ENCODE assay signal across 10 mouse cellular contexts in the genomic region with DNA sequence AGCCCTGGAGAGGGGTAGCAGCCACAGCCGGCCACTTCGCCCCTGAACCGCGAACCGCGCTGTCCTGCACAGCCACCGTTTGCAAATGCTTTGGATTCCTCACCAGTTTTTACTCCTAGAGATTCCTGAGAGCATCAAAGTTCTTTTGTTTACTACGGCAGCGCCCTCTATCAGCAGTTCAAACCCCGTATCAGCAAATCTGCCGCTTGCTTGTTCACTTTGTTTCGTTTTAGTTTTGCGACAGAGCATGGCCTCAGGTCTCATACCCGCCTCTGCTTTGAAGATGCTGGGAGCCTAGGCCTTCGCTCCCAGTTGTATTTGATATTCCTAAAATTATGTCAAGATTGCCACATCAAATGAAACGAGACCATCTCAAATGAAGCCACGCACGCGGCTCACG. TPM values are rescaled to one million over a fixed set of nuclear protein-coding genes. Genes with fewer than 3 reads are reported as not detected.
DNase-seq lines count a peak whose midpoint lies in the region; ATAC-seq lines count a peak whose summit lies in the region.
"Had no signal": no experiment of that assay in that cellular context is flagged by ENCODE, and none has a peak within 500 bp of the region (broad histone marks: within the 10 kb centered on the region; RNA-seq: fewer than 3 reads in every experiment).

No protein-coding gene starts in this region.

- H3K4me3 ChIP-seq in heart, embryonic 10.5 days: peak overlapping the region; percentile 43
- peak overlapping the region; percentile 21 for H3K4me3 ChIP-seq in intestine, embryonic 15.5 days (replicated peaks)
- H3K4me3 ChIP-seq: myocyte had no signal

- peak overlapping the region; percentile 31; the same call in 1 of the 2 replicates for H3K4me2 ChIP-seq in intestine, embryonic 15.5 days (replicated peaks)

- H3K27ac ChIP-seq in heart, embryonic 10.5 days: peak overlapping the region; percentile 64
- no peak overlapping the region for H3K27ac ChIP-seq in intestine, embryonic 15.5 days

- H3K9me3 ChIP-seq in heart, embryonic 10.5 days: no peaks in the 10 kb centered on the region
- no peaks in the 10 kb centered on the region for H3K9me3 ChIP-seq in intestine, embryonic 15.5 days

- 21% methylated on average over 20 of the region's 20 CpGs for WGBS in heart, embryonic 10.5 days
- 51% methylated on average over 20 of the region's 20 CpGs for WGBS in intestine, embryonic 15.5 days

- no peak overlapping the region for H3K9ac ChIP-seq in intestine, embryonic 15.5 days

- H3K36me3 ChIP-seq in heart, embryonic 10.5 days: no peaks in the 10 kb centered on the region
- no peaks in the 10 kb centered on the region for H3K36me3 ChIP-seq in intestine, embryonic 15.5 days

- no peak for DNase-seq in heart, embryonic 10.5 days (ENCODE audit: low spot score)
- no peak for DNase-seq in heart, postnatal 25 days (ENCODE audit: low spot score)
- peak; percentile 90 for DNase-seq in R1 (ENCODE audit: low read depth, low spot score)
- no peak for DNase-seq in ovary, postnatal 10 days (ENCODE audit: low spot score)
- DNase-seq in layer of hippocampus, adult 9-10 months (ENCODE audit: low spot score): no peak
- DNase-seq in natural killer cell, adult 2 months (ENCODE audit: low spot score in 2 of 2): no peak

- no peak for ATAC-seq in intestine, embryonic 15.5 days
- ATAC-seq in megakaryocyte progenitor cell, adult 5-6 weeks (replicated peaks; ENCODE audit: poor library complexity): peak; percentile 50

- intact Hi-C loops in heart, postnatal 25 days (cut with DNase I): no loop called here

- peaks cover 11% of the 10 kb centered on the region for H3K4me1 ChIP-seq in heart, embryonic 10.5 days
- H3K4me1 ChIP-seq in intestine, embryonic 15.5 days (replicated peaks): no peaks in the 10 kb centered on the region

- no peaks in the 10 kb centered on the region for H3K27me3 ChIP-seq in heart, embryonic 10.5 days (ENCODE audit: insufficient read depth, poor library complexity, severe bottlenecking)
- H3K27me3 ChIP-seq in intestine, embryonic 15.5 days (replicated peaks): no peaks in the 10 kb centered on the region

RNA-seq across cellular contexts. Expression of a gene that starts 5.0 kb away (rescaled TPM):
- polyA plus RNA-seq in heart, embryonic 10.5 days (2016; fragmentation: Nextera tagmentation; extraction: Ambion mirVana): 0.09 TPM in 1 of 2 replicates, not detected in the other
- not detected for total RNA-seq in heart, postnatal 25 days (2021)
- not detected in 2 replicates for polyA plus RNA-seq in intestine, embryonic 15.5 days (2015; fragmentation: Nextera tagmentation; extraction: Ambion mirVana)
- total RNA-seq in megakaryocyte progenitor cell, adult 5-6 weeks (2015): not detected in 2 replicates
- total RNA-seq in megakaryocyte progenitor cell, adult 5-6 weeks (2017): not detected in 2 replicates
- polyA plus RNA-seq: myocyte; stomach, embryonic 14.5 days had no signal
